Mouse (Mus musculus) layer of hippocampus, adult 11-12 months (tissue): ENCODE measurements around the gene Git1.
"Not testable (repeated sequence)": the region's sequence is repeated elsewhere in the genome, so short reads cannot be mapped to it uniquely, and the experiment has no call there.

Experiments used
- DNase-seq: peaks from one replicate; pipeline ENCODE4 v3.0.0; 2022; ENCODE audit warnings: low spot score

Git1 gene

GRCm38 (mm10) chr11:77520601-77521529, 27.5 kb downstream of the Git1 start:
- DNase-seq, result peak; percentile 68

GRCm38 (mm10) chr11:77525804-77526486, 32.6 kb downstream of the Git1 start:
- DNase-seq, result no peak

DNA sequence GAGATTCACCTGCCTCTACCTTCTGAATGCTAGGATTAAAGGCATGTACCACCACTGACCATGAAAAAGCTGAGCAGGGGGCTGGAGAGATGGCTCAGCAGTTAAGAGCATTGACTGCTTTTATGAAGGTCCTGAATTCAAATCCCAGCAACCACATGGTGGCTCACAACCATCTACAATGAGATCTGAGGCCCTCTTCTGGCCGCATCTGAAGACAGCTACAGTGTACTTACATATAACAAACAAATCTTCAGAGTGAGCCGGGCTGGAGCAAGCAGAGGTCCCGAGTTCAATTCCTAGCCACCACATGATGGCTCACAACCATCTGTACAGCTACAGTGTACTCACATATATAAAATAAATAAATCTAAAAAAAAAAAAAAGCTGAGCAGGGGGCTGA, 35.1 kb downstream of the Git1 start:
- not testable (repeated sequence) for DNase-seq

DNA sequence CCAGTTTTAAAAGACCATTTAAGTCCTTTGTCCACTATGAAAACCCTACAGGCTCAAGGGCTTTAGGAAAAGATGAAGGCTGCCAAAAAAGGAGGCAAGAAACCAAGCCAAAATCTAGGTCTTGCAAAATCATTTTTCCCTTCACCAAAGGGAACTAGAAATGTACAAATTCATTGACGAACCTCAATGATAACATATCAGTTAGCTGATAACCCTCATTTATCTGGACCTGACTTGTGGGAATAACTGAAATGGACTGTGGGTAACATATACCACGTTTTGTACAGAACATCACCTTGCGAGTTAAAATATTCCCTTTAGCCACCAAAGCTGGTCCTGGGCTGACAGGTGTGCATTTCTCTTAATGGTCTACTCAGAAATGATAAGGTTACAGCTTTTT, 36.3 kb downstream of the Git1 start:
- no peak for DNase-seq

DNA sequence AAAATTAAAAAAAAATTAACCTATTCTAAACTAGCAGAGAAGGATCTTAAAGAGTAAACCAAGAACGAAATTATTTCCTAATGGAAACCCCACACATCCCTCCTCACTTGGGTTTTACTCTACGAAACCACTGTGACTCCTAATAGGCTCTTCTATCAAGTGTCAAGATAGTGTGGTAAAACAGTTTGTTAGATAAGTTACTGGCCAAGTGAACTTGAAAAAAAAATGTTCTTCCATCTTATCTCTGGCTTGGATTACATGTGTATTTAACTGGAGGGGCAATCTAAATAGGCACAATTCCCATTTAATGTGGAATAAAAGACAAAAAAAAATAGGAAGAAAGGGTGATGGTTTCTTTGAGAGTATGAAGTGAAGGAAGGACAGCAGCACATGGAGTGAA, 37.5 kb downstream of the Git1 start:
- DNase-seq, result no peak

- DNase-seq, result no peak
Measured at GRCm38 (mm10) chr11:77532202-77532846, 39.0 kb downstream of the Git1 start.

DNA sequence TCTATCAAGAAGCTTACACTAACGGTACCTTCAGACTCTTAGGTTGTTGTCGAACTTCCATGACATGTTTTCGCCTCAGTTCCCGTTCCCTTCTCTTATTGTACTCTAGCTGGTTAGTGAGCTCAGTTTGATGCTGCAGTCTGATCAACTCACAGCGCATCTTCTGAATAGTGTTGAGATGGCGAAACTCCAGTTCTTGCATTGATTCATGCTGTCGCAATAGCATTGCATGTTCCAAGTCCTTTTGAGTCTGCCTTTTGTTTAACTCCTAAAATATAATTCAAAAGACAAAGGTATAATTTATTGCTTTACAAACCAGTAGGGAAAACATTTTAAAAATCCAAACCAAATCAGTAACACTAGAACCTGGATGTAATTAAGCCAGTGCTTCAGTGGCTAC, 51.9 kb downstream of the Git1 start:
- no peak for DNase-seq
